Mouse (Mus musculus) brain, embryonic 14.5 days (tissue): ENCODE results near the gene Slc9a1.

Source experiments
- CTCF ChIP-seq: fragments of 200-500 bp; IDR thresholded peaks from 2 replicates; pipeline ENCODE4 v1.5.1; 2012; ENCODE audit warnings: inconsistent platforms, mild to moderate bottlenecking, moderate library complexity, borderline replicate concordance; ENCODE audit not compliant: insufficient read depth, insufficient read length; ENCODE audit errors: extremely low read depth
- POLR2A ChIP-seq: fragments of 200-500 bp; IDR thresholded peaks from 2 replicates; pipeline ENCODE4 v1.6.1; 2012; ENCODE audit warnings: mild to moderate bottlenecking, inconsistent platforms, borderline replicate concordance; ENCODE audit not compliant: poor library complexity, insufficient read depth, insufficient read length, severe bottlenecking; ENCODE audit errors: extremely low read depth

DNA sequence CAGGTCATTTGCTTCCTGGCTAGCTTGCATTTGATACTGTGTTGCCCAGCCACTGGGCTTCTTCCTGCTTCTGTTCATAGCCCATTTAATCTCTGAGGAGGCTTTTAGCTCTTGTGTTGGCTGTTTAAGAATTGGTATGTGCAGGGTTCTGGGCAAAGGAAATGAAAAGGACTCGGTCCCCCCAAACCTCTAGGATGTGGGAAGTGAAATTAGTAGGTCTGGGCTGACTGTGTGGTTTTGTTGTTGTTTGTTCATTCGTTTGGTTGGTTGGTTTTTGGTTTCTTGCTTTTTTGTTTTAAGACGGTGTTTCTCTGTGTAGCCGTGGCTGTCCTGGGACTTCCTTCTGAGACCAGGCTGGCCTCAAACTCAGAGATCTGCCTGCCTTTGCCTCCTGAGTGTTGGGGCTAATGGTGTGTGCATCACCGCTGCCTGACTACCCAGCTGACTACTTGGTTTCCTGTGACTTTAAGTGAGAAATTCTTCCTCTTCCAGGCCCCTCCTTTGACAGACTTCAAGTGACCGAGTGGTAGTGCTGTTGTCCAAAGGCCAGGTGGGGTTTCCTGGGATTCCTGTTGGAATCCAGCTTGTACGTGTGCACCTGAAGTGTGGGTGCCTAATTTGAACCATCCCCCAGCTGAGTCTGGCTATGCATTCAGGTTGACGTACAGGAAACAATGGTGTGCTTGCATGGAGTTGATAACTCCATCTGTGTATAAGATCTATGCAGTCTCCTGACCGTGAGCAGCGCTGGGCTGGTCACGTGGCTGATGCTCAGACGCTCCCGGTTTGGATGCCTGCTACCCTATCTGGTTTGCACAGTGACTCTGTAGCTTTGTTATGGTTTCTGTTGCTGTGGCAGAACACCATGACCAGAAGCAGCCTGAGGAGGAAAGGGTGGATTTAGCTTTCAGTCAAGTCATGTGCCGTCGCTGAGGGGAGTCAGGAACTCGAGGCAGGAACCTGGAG lies 43.4 kb downstream of the Slc9a1 start:
- TF ChIP-seq CTCF (no peak), POLR2A (no peak)
